Mouse (Mus musculus) ES-E14 (cell line): ENCODE measurements at regions not wholly inside any gene's neighbourhood (a gene's known extent, or its start where the extent isn't known, plus 50 kb on each side); places are given as distances from the start of the nearest gene placed in this dataset.

Experiments used
- MAFK ChIP-seq: IDR thresholded peaks from 2 replicates; pipeline ENCODE4 v1.6.1; 2014; ENCODE audit warnings: mild to moderate bottlenecking, low read depth, low read length, inconsistent platforms; ENCODE audit not compliant: insufficient read depth
- ZC3H11A ChIP-seq: IDR thresholded peaks from 2 replicates; pipeline ENCODE4 v1.6.1; 2012; ENCODE audit warnings: low read depth, mild to moderate bottlenecking, inconsistent platforms, low read length, borderline replicate concordance
- ZNF384 ChIP-seq: IDR thresholded peaks from 2 replicates; pipeline ENCODE4 v1.6.1; 2012; ENCODE audit warnings: low read depth, low read length, inconsistent platforms

- TF ChIP-seq MAFK (no peak), ZNF384 (no peak), ZC3H11A (no peak)
These were observed 56.0 kb upstream of the Ly86 start for GRCm38 (mm10) chr13:37288993-37289392.
